Mouse (Mus musculus): ENCODE results near the gene Tmem240.
"Not testable (repeated sequence)": the region's sequence is repeated elsewhere in the genome, so short reads cannot be mapped to it uniquely, and the experiment has no call there.

The Tmem240 gene

DNA sequence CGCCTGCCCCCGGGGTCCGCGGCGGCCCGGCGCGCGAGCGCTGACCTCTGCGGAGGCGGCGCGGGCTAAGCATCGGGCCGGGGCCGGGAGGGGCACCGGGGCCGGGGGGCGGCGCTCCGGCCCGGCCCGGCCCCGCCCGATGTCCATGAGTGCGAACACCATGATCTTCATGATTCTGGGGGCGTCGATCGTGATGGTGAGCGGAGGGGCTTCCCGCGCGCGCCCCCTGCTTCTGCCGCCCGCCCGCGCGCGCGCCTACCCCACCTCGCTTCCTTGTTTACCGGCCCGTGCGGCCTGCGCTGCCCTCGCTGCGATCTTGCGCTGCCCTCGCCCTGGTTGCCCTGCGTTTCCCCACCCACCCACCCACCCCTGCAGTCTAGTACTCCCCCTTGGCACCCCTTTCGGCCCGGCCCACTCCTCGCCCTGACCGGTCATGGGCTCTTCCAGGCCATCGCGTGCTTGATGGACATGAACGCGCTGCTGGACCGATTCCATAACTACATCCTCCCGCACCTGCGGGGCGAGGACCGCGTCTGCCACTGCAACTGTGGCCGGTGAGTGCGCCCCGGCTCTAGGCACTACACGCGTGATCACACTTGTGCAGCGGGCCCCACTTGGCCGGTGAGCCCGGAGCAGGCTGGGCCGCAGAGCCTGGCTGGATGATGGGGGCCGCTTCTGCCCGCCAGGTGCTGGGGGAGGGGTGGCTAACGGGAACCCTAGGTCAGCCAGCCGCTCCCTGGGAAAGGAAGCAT, 527 bp downstream of the Tmem240 start:
- peak in 1 of 2 experiments; percentile 41 for DNase-seq (ENCODE audit: low spot score in 2 of 2)

DNA sequence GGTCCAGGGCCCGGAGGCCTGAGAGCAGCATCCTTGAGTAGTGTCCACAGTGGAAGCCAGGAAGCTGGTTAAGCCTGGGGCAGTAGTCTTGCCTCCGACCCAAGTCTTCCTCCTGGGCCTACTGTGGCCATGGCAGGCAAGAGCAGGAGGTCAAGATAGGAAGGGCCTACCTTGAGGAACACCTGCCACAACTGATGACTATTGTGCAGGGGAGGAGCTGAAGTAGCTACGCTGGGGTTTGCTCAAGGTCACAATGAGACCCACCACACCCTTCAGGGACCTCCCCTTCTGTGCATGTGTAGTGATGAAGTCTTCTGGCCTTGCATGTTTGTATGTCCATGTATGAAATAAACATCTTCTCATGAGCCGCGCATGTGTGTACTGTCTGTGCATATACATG, 1.2 kb downstream of the Tmem240 start:
- DNase-seq (ENCODE audit: low spot score in 2 of 2): no peak

- no peak for DNase-seq (ENCODE audit: low spot score in 2 of 2)
These were observed 1.8 kb downstream of the Tmem240 start for GRCm38 (mm10) chr4:155736421-155736820.

- no peak for DNase-seq (ENCODE audit: low spot score in 2 of 2)
These were observed 3.7 kb downstream of the Tmem240 start for GRCm38 (mm10) chr4:155738262-155738661.

GRCm38 (mm10) chr4:155739152-155739551, 4.6 kb downstream of the Tmem240 start:
- DNase-seq (ENCODE audit: low spot score in 2 of 2): no peak

DNA sequence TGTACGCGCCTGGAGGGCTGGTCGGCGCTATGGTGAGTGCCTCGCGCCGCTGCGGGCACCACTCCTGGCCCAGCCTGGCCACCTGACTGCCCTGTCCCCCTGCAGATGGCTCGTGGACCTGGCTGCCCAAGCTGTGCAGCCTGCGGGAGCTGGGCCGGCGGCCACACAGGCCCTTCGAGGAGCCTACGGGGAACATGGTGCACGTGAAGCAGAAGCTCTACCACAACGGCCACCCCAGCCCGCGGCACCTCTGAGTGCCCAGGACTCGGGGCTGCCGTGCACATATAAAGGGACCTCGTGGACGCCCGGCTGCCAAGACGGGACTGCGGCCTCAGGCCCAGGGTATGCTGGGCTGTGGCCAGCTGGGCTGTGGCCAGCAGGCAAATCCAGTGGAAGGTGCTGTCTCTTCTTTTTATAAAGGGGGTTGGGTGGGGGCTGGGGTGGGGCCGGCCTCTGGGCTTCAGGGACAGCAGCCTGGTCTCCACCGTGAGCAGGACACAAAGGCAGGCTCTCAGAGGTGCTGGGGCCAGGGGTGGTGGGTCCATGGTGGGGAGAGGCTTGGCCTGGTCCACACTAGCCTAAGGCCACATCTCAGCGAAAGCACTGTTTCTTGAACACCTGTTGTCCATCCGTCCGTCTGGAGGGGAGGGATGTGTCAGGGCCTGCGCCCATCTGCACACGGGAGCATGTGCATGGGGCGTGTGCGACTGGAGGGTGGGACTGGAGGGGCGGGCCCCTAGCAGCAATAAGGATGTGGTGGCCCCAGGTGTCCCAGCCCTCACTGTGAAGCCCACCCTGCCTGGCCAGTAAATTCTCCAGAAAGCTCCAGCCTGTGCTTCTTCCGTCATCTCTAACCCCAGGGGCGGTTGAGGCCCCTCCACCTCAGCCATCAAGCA, 5.4 kb downstream of the Tmem240 start:
- no peak for DNase-seq (ENCODE audit: low spot score in 2 of 2)

DNA sequence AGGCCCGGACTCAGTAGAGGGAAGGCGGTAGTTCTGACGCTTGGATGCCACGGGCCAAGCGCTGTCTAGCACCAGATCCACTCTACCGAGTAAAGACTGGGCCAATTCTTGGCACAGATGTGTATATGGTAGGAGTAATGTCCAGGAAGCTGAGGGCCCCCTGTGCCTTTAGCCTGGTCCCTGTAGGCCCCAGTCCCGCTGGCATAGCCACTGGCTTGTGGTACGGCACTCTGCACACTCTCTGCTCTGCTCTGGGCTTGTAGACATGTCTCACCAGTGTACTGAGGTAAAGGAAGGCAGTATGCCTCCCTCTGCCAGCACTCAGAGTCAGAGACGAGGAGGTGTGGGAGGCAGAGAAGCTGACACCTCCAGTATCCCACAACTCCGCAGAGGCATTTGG, 6.1 kb downstream of the Tmem240 start:
- DNase-seq (ENCODE audit: low spot score in 2 of 2): not testable (repeated sequence)

DNA sequence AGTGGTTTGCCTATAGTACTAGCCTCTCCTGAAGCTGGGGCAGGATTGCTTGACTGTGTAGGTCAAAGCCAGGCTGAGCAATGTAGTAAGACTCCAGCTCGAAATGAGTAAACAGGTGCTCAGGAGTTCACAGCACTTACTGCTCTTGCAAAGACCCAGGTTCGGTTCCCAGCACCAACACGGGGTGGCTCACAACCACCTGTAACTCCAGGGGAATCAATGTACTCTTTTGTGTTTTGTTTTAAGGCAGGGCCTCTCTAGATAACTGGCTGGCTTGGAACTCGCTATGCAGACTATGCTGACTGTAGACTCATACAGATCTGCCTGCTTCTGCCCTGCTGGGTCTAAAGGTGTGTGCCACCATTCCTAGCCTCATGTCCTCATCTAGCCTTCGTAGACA, 8.1 kb downstream of the Tmem240 start:
- DNase-seq (ENCODE audit: low spot score in 2 of 2): no peak

- DNase-seq (ENCODE audit: low spot score in 2 of 2): no peak
These were observed 9.9 kb downstream of the Tmem240 start for GRCm38 (mm10) chr4:155744474-155744873.

GRCm38 (mm10) chr4:155745136-155745535, 10.5 kb downstream of the Tmem240 start:
- no peak for DNase-seq (ENCODE audit: low spot score in 2 of 2)

DNA sequence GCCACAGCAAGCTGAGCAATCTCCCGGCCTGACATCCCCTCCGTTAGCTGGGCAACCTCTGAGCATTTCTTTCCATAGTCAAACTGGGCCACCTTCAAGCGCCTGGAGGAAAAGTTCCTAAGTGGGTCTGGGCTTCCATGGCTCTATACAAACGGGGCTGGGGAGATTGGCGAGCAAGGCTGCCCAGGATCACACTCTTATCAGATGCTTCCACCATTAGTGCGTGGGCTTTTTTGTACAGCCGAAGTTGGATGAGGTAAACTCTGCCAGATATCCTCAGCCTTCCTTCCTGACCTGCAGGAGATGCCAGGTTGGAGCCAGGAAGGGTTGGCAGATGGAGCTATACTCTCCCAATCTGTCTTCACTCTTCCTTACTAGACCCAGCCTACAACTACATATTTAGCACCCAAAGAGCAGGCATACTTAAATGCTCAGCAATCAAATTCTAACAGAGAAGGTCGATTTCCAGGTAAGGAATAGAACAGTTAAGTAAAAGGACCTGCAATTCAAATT, 11.5 kb downstream of the Tmem240 start:
- no peak for DNase-seq (ENCODE audit: low spot score in 2 of 2)

DNA sequence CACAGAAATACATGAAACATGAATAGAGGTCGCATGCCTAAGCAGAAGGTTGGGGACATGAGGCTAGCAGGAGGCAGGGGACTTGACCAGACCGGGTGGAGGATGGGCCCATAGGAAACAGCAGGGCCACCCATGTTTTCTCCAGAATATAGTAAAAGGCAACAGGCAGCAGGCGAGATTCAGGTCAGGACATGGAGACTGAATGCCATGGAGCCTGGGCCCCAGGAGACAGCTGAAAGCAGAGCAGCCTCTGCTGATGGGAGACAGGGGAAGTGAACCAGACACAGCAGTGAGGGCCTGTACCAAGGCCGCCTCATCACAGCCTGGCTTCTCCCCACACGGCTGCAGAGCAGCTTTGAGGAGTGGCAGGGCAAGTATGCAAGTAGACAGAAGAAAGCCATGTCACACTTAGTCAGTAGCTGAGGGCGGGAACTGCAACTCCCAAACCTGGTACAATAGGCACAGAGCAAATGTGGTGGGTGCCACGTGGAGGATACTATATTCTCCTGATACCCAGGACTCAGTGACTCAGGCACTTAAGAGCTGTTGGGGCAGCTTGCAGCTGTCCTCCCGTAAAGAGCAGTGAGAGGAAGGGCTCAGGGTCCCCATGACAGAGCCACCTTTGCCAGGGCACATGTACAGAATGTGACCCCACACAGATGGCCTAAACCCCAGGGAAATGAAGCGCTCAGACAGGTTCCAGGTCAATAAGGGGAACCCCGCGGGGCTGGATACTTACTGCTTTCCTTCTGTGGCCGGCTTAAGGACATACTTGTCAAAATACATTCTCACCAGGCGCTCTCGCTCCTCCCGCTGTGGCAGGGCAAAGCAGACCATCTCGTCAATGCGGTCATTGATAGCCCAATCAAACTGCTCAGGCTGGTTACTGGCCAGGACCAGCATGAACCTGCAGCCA, 12.2 kb downstream of the Tmem240 start:
- no peak for DNase-seq (ENCODE audit: low spot score in 2 of 2)

- DNase-seq (ENCODE audit: low spot score in 2 of 2): no peak
These were observed 22.4 kb downstream of the Tmem240 start for GRCm38 (mm10) chr4:155757011-155757410.

DNA sequence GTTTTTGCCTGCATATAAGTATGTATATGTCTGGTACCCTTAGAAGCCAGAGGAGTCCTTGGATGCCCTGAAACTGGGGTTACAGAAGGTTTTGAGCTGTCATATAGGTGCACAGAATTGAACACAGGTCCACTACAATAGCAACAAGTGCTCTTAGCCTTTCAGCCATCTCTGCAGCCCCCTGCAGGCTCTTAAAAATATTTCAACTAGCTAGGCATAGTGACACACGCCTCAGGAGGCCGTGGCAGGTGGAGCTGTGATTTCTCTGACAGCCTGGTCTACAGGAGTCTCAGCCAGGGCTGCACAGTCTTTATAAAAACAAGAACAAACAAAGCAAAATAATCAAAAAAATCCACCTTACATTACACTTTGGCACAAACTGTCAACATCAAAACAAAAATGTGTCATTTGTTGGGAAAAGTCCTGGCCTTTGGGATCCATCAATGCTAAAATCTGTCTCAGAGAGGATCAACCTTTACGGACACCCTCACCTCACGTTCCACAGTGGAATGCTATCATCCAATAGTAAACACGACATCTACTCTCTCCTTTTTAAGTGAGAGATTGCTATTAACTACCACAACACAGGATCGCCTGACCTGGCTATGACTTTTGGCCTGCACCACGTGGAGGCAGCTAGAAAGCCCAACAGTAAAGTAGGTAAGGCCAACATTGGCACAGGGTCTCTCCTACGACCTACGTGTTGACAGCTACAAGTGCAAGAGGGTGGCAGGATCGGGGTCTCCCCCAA, 25.4 kb downstream of the Tmem240 start:
- DNase-seq (ENCODE audit: low spot score in 2 of 2): no peak

GRCm38 (mm10) chr4:155760613-155761355, 26.2 kb downstream of the Tmem240 start, which contains the start of gene Atad3a:
Gene Atad3a, minus strand, starts transcription at chr4:155761093.
- peak; percentile 96 to 97 for DNase-seq (ENCODE audit: low spot score in 2 of 2)

DNA sequence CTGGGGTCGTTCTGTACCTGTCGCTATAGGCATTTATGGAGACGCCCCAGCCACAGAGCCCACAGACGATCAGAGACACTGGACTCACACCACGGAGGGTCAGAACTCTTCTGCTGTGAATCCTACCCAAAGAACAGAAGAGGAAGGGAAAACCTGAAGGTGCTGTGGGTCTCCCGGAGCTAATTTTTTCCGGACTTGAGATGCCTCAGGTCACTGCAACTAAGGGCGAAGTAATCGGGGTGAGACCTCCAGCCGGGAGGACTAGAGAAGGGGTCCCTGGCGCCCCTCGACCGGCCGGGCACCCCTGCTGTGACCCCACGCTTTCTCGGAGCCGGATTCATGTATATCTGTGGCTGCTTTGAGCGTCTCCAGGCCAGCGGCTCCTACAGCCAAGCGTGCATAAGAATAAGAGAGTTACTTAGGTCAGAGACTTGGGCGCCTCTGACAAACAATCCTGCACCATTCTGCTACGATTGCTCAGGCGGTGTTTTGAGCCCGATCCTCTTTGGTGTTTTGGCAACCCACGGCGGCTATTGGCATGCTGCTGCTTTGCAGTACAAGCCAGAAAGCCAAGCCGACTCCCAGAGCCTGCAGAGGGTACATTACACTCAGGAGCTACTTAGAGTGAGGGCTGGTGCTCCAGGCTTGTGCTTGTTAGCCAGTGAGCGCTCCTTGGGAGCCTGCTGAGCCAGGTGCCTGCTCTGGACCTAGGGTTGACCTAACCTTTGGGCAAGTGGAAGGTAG, 26.9 kb downstream of the Tmem240 start:
- DNase-seq (ENCODE audit: low spot score in 2 of 2): no peak

DNA sequence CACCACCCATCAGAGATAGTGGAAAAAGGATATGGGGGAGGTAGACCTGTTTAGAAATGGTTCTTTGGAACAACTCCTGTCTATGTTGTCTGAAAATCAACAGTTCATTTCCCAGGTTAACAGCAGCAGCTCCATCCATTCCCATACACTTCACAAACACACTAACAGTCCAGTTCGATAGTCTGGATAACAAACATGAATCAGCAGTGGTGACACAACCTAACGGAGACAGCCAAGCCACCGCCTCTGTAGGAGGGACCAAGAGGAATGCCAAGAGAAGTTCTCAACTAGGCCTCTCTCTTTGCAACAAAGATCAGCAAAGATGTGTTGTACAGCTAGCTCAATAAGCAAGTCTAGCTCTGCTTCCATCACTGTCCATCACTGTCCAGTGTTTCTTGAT, 27.8 kb downstream of the Tmem240 start:
- no peak for DNase-seq (ENCODE audit: low spot score in 2 of 2)

- DNase-seq (ENCODE audit: low spot score in 2 of 2): no peak
These were observed 34.9 kb downstream of the Tmem240 start for GRCm38 (mm10) chr4:155769496-155769879.

DNA sequence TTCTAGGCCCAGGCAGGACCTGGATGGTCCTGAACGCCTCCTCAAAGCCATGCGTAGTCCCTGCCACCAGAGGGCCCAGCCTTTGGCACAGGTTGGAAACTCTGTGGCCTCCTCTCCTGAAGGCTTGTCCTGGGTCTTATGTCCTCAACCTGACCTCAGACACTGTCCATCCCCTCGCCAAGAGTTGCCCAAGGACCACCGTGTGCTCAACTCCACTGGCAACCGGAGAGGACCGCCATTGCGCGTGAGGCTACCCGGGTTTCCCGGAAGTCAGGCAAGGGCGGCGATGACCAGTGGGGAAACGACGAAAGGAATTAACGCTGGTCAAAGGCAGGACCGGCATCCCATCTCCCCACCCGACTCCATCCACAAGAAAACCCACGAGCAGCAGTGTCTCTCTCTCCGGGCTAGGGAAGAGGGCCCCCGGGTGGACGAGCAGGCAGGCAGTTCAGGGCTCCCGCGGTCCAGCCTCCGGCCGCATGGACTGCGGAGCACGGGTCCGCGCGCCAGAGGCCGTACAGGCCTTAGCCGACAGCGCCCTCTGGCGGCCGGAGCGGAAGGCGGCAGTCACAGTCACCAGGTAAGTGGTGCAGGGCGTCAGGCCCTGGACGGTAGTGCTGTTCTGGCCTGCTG, 35.4 kb downstream of the Tmem240 start:
- peak; percentile 85 to 92 for DNase-seq (ENCODE audit: low spot score in 2 of 2)
